Mouse (Mus musculus) CH12.LX (cell line): ENCODE measurements at regions not wholly inside any gene's neighbourhood (a gene's known extent, or its start where the extent isn't known, plus 50 kb on each side); places are given as distances from the start of the nearest gene placed in this dataset.
"Not testable (repeated sequence)": the region's sequence is repeated elsewhere in the genome, so short reads cannot be mapped to it uniquely, and the experiment has no call there.

Experiments
- DNase-seq: peaks from one replicate; pipeline ENCODE4 v3.0.0-alpha.2; 2013; ENCODE audit errors: extremely low read depth
- H3K27ac ChIP-seq: 2 replicates; pipeline ENCODE4 v1.5.1; 2012; ENCODE audit warnings: low read depth, mild to moderate bottlenecking, control low read depth, moderate library complexity; ENCODE audit not compliant: insufficient read depth
- H3K27me3 ChIP-seq: replicated peaks from 2 replicates; pipeline ENCODE3; 2012; ENCODE audit warnings: inconsistent platforms
- H3K36me3 ChIP-seq, 2 experiments: replicated peaks in 1 of 2; 2 replicates each; pipeline versions ENCODE3 to v1.6.1; 2012; ENCODE audit warnings: inconsistent platforms in 1 of 2, low read length in 1 of 2, mild to moderate bottlenecking in 1 of 2, mixed read lengths in 1 of 2, moderate library complexity in 1 of 2; ENCODE audit not compliant: control insufficient read depth in 1 of 2, insufficient read depth in 1 of 2
- H3K4me1 ChIP-seq, 2 experiments: 2 replicates each; pipeline ENCODE4 v1.6.1; 2012; ENCODE audit warnings: inconsistent platforms in 1 of 2, moderate library complexity in 1 of 2; ENCODE audit not compliant: insufficient read depth in 2 of 2, control insufficient read depth in 1 of 2
- H3K4me2 ChIP-seq: 2 replicates; pipeline ENCODE4 v1.6.1; 2012; ENCODE audit warnings: low read depth, mild to moderate bottlenecking, control low read depth; ENCODE audit not compliant: poor library complexity, insufficient read depth, severe bottlenecking
- H3K4me3 ChIP-seq, 3 experiments: fragments of 150-350 bp in 1 of 3; sonication (generic) in 1 of 3; replicated peaks in 1 of 3; 2 replicates each; pipeline versions ENCODE3 to v1.5.1; 2011 to 2012; ENCODE audit warnings: low read depth in 2 of 3, low read length in 2 of 3, mild to moderate bottlenecking in 2 of 3, moderate library complexity in 2 of 3, control low read depth in 1 of 3, improper control_type of control experiment in 1 of 3, inconsistent platforms in 1 of 3, mixed read lengths in 1 of 3; ENCODE audit not compliant: poor library complexity in 1 of 3
- H3K79me2 ChIP-seq: replicated peaks from 2 replicates; pipeline ENCODE4 v1.6.1; 2012; ENCODE audit warnings: mild to moderate bottlenecking, moderate library complexity; ENCODE audit not compliant: control insufficient read depth, poor library complexity, insufficient read depth, severe bottlenecking; ENCODE audit errors: extremely low read depth
- H3K9ac ChIP-seq: 2 replicates; pipeline ENCODE4 v1.6.1; 2012; ENCODE audit warnings: low read depth, mild to moderate bottlenecking, control low read depth, moderate library complexity; ENCODE audit not compliant: insufficient read depth
- H3K9me3 ChIP-seq: replicated peaks from 2 replicates; pipeline ENCODE3; 2012; ENCODE audit warnings: low read length, inconsistent platforms, mixed read lengths
- BHLHE40 ChIP-seq: IDR thresholded peaks from 2 replicates; pipeline ENCODE4 v1.6.1; 2011; ENCODE audit warnings: mild to moderate bottlenecking, low read depth, low read length, improper control_type of control experiment
- CTCF ChIP-seq, 2 experiments: IDR thresholded peaks in 1 of 2; conservative IDR thresholded peaks in 1 of 2; 2 replicates each; pipeline ENCODE4 v1.5.1; 2011 to 2012; ENCODE audit warnings: low read depth in 2 of 2, low read length in 2 of 2, improper control_type of control experiment in 1 of 2, inconsistent platforms in 1 of 2, mild to moderate bottlenecking in 1 of 2, moderate library complexity in 1 of 2
- E2F4 ChIP-seq: IDR thresholded peaks from 2 replicates; pipeline ENCODE4 v1.6.1; 2011; ENCODE audit warnings: low read depth, low read length, improper control_type of control experiment; ENCODE audit not compliant: insufficient replicate concordance
- ELF1 ChIP-seq: IDR thresholded peaks from 2 replicates; pipeline ENCODE4 v1.6.1; 2014; ENCODE audit warnings: low read depth, mild to moderate bottlenecking, inconsistent platforms, low read length, improper control_type of control experiment
- ETS1 ChIP-seq: conservative IDR thresholded peaks from 2 replicates; pipeline ENCODE4 v1.6.1; 2012; ENCODE audit warnings: low read depth, mild to moderate bottlenecking, inconsistent platforms, low read length, improper control_type of control experiment, moderate library complexity
- JUN ChIP-seq: IDR thresholded peaks from 2 replicates; pipeline ENCODE4 v1.6.1; 2011; ENCODE audit warnings: low read depth, mild to moderate bottlenecking, low read length, improper control_type of control experiment, moderate library complexity; ENCODE audit not compliant: insufficient read depth
- JUND ChIP-seq: conservative IDR thresholded peaks from 2 replicates; pipeline ENCODE4 v1.6.1; 2011; ENCODE audit warnings: low read depth, low read length, improper control_type of control experiment
- KAT2A ChIP-seq: IDR thresholded peaks from 2 replicates; pipeline ENCODE4 v1.6.1; 2012; ENCODE audit warnings: low read length, improper control_type of control experiment, inconsistent platforms; ENCODE audit not compliant: insufficient replicate concordance
- MYC ChIP-seq: IDR thresholded peaks from 2 replicates; pipeline ENCODE4 v1.6.1; 2011; ENCODE audit warnings: low read depth, mild to moderate bottlenecking, improper control_type of control experiment, low read length
- NELFE ChIP-seq: IDR thresholded peaks from 2 replicates; pipeline ENCODE4 v1.6.1; 2011; ENCODE audit warnings: low read depth, low read length, improper control_type of control experiment
- POLR2A ChIP-seq: IDR thresholded peaks from 2 replicates; pipeline ENCODE4 v1.6.1; 2011; ENCODE audit warnings: low read depth, mild to moderate bottlenecking, improper control_type of control experiment, low read length
- RCOR1 ChIP-seq: conservative IDR thresholded peaks from 2 replicates; pipeline ENCODE4 v1.6.1; 2012; ENCODE audit warnings: low read depth, mild to moderate bottlenecking, inconsistent platforms, low read length, improper control_type of control experiment
- SMC3 ChIP-seq: IDR thresholded peaks from 2 replicates; pipeline ENCODE4 v1.6.1; 2011; ENCODE audit warnings: low read depth, low read length, improper control_type of control experiment
- TBP ChIP-seq: conservative IDR thresholded peaks from 2 replicates; pipeline ENCODE4 v1.6.1; 2011; ENCODE audit warnings: low read depth, low read length, improper control_type of control experiment
- TCF12 ChIP-seq: IDR thresholded peaks from 2 replicates; pipeline ENCODE4 v1.6.1; 2014; ENCODE audit warnings: low read depth, mild to moderate bottlenecking, inconsistent platforms, low read length, improper control_type of control experiment
- ZC3H11A ChIP-seq: IDR thresholded peaks from 2 replicates; pipeline ENCODE4 v1.6.1; 2012; ENCODE audit warnings: low read depth, mild to moderate bottlenecking, inconsistent platforms, low read length, improper control_type of control experiment
- ZMIZ1 ChIP-seq: IDR thresholded peaks from 2 replicates; pipeline ENCODE4 v1.6.1; 2012; ENCODE audit warnings: low read depth, mild to moderate bottlenecking, inconsistent platforms, low read length, improper control_type of control experiment
- ZNF384 ChIP-seq: IDR thresholded peaks from 2 replicates; pipeline ENCODE4 v1.6.1; 2012; ENCODE audit warnings: low read depth, low read length, improper control_type of control experiment, inconsistent platforms
- dilution Hi-C: fragments of 300-500 bp; cut with MboI; formaldehyde crosslinking; loops from 2 replicates; pipeline ENCODE4 v1.14.3; 2020; ENCODE audit warnings: low sequenced_read_pairs; ENCODE audit not compliant: extremely low pct_unique_long_range_greater_than_20kb, extremely low pct_ligation_motif_present
- in situ Hi-C: fragments of 300-500 bp; cut with MboI; formaldehyde crosslinking; loops from 3 replicates; pipeline ENCODE4 v1.14.3; 2019; ENCODE audit warnings: low sequenced_read_pairs, low pct_ligation_motif_present, low pct_unique_long_range_greater_than_20kb, mixed read lengths

DNA sequence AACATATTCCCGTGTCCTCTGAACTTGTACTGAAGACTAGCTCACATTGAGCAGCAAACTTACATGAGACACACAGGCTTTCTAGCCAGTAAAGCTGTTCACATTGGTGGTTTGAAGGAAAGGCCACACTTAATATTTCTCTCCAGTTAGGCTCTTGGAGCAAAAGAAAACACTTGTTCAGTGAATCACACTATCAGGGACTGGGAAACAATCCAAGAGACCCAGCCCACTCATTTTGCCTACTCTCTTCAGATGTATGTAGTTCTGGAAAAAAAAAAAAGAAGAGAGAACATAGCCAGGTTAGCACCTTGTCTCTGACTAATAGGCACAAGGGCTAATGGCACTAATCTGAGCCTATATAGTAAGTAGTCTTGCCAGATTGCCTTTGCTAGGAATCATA lies 165.9 kb downstream of the Lyplal1 start:
- no peak for DNase-seq
- dilution Hi-C loops: no loop called here

DNA sequence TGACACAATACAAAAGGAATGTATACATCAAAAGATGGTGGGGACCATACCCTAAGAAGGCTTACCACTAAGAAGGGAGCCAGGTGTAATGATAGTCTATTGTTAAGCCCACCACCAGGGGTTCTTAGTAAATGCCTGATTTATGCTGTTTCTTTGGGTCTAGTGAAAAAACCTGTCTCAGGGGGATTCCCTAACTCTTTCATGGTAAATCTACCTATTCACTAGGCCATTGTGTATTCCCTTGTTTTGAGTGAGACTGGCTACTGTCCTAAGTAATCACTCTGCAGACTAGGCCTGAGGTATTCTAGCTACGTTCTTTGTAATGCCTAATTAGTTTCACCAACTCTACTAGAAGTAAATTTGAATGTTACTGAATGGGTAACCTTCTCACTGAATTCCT lies 161.3 kb downstream of the Lyplal1 start:
- H3K79me2 ChIP-seq, in situ Hi-C loops, H3K4me3 ChIP-seq, dilution Hi-C loops, H3K9ac ChIP-seq, H3K36me3 ChIP-seq, DNase-seq, H3K4me1 ChIP-seq, H3K27me3 ChIP-seq, H3K27ac ChIP-seq, H3K4me2 ChIP-seq: not testable (repeated sequence)
- H3K9me3 ChIP-seq: peaks cover 51% of the 10 kb centered on the region

More for the DNA sequence above, 165.9 kb downstream of the Lyplal1 start:
- Histone ChIP-seq H3K9me3 (peaks cover 23% of the 10 kb centered on the region), H3K27ac (no peak overlapping the region), H3K27me3 (no peaks in the 10 kb centered on the region), H3K4me1 (no peaks in the 10 kb centered on the region), H3K9ac (no peak overlapping the region), H3K79me2 (no peaks in the 10 kb centered on the region), H3K36me3 (no peaks in the 10 kb centered on the region), H3K4me3 (no peak overlapping the region), H3K4me2 (no peak overlapping the region)
- in situ Hi-C loops: no loop called here
- no peak for TF ChIP-seq MYC
- no peak for TF ChIP-seq TCF12
- TF ChIP-seq BHLHE40: no peak
- no peak for TF ChIP-seq POLR2A
- no peak for TF ChIP-seq ELF1
- TF ChIP-seq ZMIZ1: no peak
- TF ChIP-seq RCOR1: no peak
- TF ChIP-seq JUND: no peak

DNA sequence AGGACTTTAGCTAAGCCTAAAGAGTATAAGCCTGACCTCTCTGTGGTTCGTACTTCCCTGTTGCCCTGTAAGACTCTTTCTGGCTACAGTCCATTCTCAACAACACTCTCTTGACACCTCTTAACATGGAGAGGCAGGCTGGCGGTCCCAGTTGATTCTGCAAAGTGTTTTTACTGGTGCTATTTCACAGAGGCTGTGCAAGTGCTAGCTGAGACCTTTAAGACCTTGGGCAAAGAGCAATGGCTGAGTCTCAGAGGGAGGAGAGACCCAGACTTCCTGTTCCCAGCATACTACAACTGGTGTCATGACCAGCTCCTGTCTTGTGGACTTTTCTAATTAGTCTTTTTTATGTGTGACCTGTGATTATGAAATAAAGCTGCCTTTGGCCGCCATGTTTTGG lies 159.6 kb downstream of the Lyplal1 start:
- Histone ChIP-seq H3K4me1 (no peaks in the 10 kb centered on the region), H3K4me2 (no peak overlapping the region), H3K36me3 (no peaks in the 10 kb centered on the region), H3K4me3 (no peak overlapping the region), H3K9me3 (peaks cover 50% of the 10 kb centered on the region), H3K9ac (no peak overlapping the region), H3K27ac (no peak overlapping the region), H3K79me2 (no peaks in the 10 kb centered on the region), H3K27me3 (no peaks in the 10 kb centered on the region)
- in situ Hi-C loops (no loop called here), dilution Hi-C loops (no loop called here)
- TF ChIP-seq JUND (no peak), SMC3 (no peak), KAT2A (no peak), ZMIZ1 (no peak), POLR2A (no peak), RCOR1 (no peak), TBP (no peak), E2F4 (no peak), TCF12 (no peak), ETS1 (no peak), NELFE (no peak), ELF1 (no peak), ZNF384 (no peak), CTCF (conservative IDR thresholded peaks at IDR 0.05 in 1 of 2, IDR thresholded peaks at IDR 0.05 in 1 of 2; ENCODE audit: low read depth in 2 of 2, low read length in 2 of 2) (no peak), ZC3H11A (no peak), JUN (no peak), BHLHE40 (no peak)
- no peak for DNase-seq
